In the genomic region with DNA sequence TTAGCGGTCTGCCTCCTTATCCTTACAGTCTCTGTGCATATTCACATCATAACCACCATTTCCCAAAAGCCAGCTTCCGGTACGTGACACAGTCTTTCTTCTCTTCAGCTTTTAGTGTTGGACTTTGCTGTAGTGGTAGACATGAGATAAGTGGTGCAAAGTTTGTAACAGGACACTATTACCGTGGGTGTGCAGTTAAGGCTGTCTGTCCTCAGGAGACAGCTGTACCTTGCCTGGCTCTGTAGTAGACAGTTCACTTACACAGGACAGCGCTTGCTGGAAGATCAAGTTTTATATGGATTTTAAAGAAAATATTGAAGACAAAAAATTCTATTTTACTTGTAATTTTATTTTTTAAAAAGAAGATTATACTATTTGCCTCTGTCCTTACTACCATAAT, we compare ENCODE assay signal across 22 mouse cellular contexts. TPM values are rescaled to one million over a fixed set of nuclear protein-coding genes. Genes with fewer than 3 reads are reported as not detected.
"Had no signal": no experiment of that assay in that cellular context is flagged by ENCODE, and none has a peak within 500 bp of the region (broad histone marks: within the 10 kb centered on the region; RNA-seq: fewer than 3 reads in every experiment).

No protein-coding gene starts in this region.

- H3K9ac ChIP-seq: heart, embryonic 13.5 days; heart, embryonic 15.5 days; hindbrain, embryonic 14.5 days; kidney, embryonic 15.5 days; limb, embryonic 12.5 days; liver, embryonic 12.5 days; liver, embryonic 14.5 days had no signal

- H3K9me3 ChIP-seq: heart, embryonic 13.5 days; heart, embryonic 15.5 days; kidney, embryonic 15.5 days; limb, embryonic 10.5 days; limb, embryonic 12.5 days; liver, embryonic 12.5 days had no signal

- H3K27ac ChIP-seq: gastrocnemius, adult 2 months; heart, adult 2 months; heart, embryonic 13.5 days; heart, embryonic 15.5 days; hindbrain, embryonic 14.5 days; kidney, embryonic 15.5 days; kidney, postnatal 0 days; limb, embryonic 10.5 days; limb, embryonic 12.5 days; liver, embryonic 12.5 days; liver, embryonic 14.5 days had no signal

- H3K4me3 ChIP-seq: gastrocnemius, adult 2 months; heart, adult 2 months; heart, embryonic 13.5 days; heart, embryonic 15.5 days; kidney, embryonic 15.5 days; limb, embryonic 10.5 days; limb, embryonic 12.5 days; liver, embryonic 12.5 days had no signal

- H3K36me3 ChIP-seq: heart, embryonic 13.5 days; heart, embryonic 15.5 days; kidney, embryonic 15.5 days; limb, embryonic 10.5 days; limb, embryonic 12.5 days; liver, embryonic 12.5 days had no signal

- DNase-seq: gastrocnemius, adult 2 months; gastrocnemius, postnatal 10 days; gastrocnemius, postnatal 25 days; heart, adult 2 months; heart, postnatal 14 days; heart, postnatal 36 days; layer of hippocampus, adult 9-11 months; layer of hippocampus, postnatal 36 days; liver had no signal

- H3K27me3 ChIP-seq: heart, embryonic 15.5 days; kidney, embryonic 15.5 days had no signal

- H3K4me2 ChIP-seq: heart, embryonic 11.5 days; heart, embryonic 13.5 days; heart, embryonic 15.5 days; hindbrain, embryonic 14.5 days; kidney, embryonic 15.5 days; limb, embryonic 12.5 days; liver, embryonic 12.5 days had no signal

- ATAC-seq: hindbrain, embryonic 16.5 days; inflammation-experienced regulatory T-cells, adult 6 months; liver, embryonic 12.5 days had no signal

RNA-seq across cellular contexts. Expression of a gene that starts 41.2 kb away (rescaled TPM):
- polyA plus RNA-seq: heart, adult 2 months; large intestine, adult 2 months had no signal
